Mouse (Mus musculus) T-cell, adult 66 days (primary cell): ENCODE data around the gene D330045A20Rik. TPM values are rescaled to one million over a fixed set of nuclear protein-coding genes. Genes with fewer than 3 reads are reported as not detected.

Experiments used
- total RNA-seq, 2 experiments: library from RNA; stranded (reverse); gene quantifications; 3 replicates in 1 of 2; 4 replicates in 1 of 2; pipeline ENCODE4 v1.2.4; 2023

The D330045A20Rik gene
- under 1 TPM in 1 of 2 experiments, not detected in 1; 0.38 TPM for total RNA-seq

DNA sequence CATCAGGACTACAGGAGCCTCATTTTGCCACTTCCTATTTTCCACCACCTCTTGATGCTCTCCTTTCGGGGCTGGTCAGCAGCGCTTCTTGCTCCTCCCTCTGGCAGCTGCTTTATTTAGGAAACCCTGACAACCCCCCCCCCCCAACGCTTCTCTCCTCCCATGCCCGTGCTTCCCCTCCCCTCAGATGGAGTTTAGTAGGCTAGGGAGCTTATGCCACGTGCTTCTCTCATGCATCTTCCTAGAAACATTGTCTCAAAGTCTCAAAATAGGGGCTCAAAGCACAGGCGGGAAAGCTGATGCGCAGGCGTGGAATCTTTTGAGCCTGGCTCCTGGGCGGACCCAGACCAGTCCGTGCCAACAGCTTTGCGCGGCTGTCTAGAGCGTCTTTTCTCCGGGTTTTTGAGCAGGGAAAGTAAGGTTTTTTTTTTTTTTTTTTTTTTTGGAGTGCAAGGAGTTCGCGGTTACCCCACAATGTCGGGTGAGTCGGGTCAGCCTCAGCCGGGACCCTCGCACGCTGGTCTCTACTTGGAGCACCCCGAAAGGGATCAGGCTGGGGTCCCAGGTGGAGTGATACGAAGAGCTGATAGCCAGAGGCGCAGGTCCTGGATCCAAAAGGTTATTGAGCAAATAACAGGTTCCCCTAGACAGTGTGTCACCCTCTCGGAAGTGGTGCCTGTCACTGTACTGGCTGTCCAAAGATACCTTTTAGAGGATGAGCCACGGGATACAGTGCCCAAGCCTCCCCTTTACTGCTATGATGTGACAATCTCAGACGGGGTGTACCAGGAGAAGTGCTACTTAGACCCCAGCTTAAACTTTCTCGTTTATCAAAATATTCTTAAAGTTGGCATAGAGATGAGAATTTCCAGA lies at the start of gene D330045A20Rik:
Gene D330045A20Rik, plus strand, starts transcription at position 346 of the 873 bp plus-strand sequence.

GRCm38 (mm10) chrX:139562925-139563461 lies 82.8 kb downstream of the D330045A20Rik start, which contains the start of gene Rnf128:
Rnf128 (plus strand) TSS chrX:139563316.

Other genes starting within 250 kb of the D330045A20Rik start
- gene Trap1a, start 146.7 kb upstream of the D330045A20Rik start, total RNA-seq: not detected
- gene Rnf128, start 82.9 kb downstream of the D330045A20Rik start, total RNA-seq: 1 to 10 TPM in 1 of 2 experiments, under 1 TPM in 1; 0.64 to 1.3 TPM
- 10 to 100 TPM in 1 of 2 experiments, 1 to 10 TPM in 1; 8.8 to 10.8 TPM for gene Tbc1d8b, start 204.6 kb downstream of the D330045A20Rik start, total RNA-seq
- gene Gm15013, start 234.1 kb downstream of the D330045A20Rik start, total RNA-seq: not detected